Comparison of ENCODE assay signal across 23 mouse cellular contexts in the genomic region with DNA sequence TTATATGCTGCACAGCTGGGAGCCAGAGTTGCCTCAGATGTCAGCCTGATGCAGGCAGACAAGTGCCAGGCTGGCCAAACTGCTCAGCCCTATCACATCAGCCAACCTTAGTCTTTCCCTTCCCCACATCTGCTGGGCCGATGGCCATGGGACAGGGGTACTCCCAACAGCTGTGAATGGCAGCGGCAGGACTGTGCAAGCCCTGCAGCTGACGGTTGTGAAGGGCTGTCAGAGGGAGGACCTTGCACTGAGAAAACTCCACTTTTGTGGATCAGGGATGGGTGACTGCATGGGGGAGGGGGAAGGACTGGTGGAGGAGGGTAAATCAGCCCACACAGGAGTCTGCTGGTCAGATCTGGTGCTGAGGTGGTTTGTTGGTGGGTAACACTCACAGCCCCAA. TPM values are rescaled to one million over a fixed set of nuclear protein-coding genes. Genes with fewer than 3 reads are reported as not detected.
A peak's percentile ranks its signal among the peaks of the same experiment; 100 is the strongest.
DNase-seq lines count a peak whose midpoint lies in the region; ATAC-seq lines count a peak whose summit lies in the region.
"Had no signal": no experiment of that assay in that cellular context is flagged by ENCODE, and none has a peak within 500 bp of the region (broad histone marks: within the 10 kb centered on the region; RNA-seq: fewer than 3 reads in every experiment).

No protein-coding gene starts in this region.

- 59% methylated on average over 3 of the region's 3 CpGs for WGBS in midbrain, embryonic 10.5 days
- 37% methylated on average over 3 of the region's 3 CpGs for WGBS in midbrain, embryonic 14.5 days
- WGBS in midbrain, embryonic 15.5 days, result 41% methylated on average over 3 of the region's 3 CpGs
- 50% methylated on average over 3 of the region's 3 CpGs for WGBS in midbrain, embryonic 11.5 days

- DNase-seq in heart, adult 11 months, result peak; percentile 91
- no peak for DNase-seq in heart, adult 8-10 months (ENCODE audit: low spot score)
- DNase-seq in midbrain, embryonic 10.5 days (ENCODE audit: low spot score), result no peak
- no peak for DNase-seq in midbrain, embryonic 14.5 days
- no peak for DNase-seq in midbrain, embryonic 11.5 days (ENCODE audit: low spot score, missing footprints)
- DNase-seq in NIH3T3 (ENCODE audit: low read depth), result peak; percentile 50
- DNase-seq in layer of hippocampus, adult 18-20 months (ENCODE audit: low spot score in 2 of 2), result no peak
- DNase-seq: adrenal gland, adult 8-10 months; adrenal gland, postnatal 14 days; adrenal gland, postnatal 36 days; cerebellum, adult 11-12 months; cerebellum, adult 2 months; cerebellum, adult 9-10 months; cerebellum, postnatal 10 days; cerebellum, postnatal 25 days; forebrain, postnatal 0 days had no signal

- H3K4me3 ChIP-seq in midbrain, embryonic 10.5 days, result no peak overlapping the region
- no peak overlapping the region for H3K4me3 ChIP-seq in midbrain, embryonic 14.5 days (replicated peaks; ENCODE audit: low read depth, low read length)
- H3K4me3 ChIP-seq in midbrain, embryonic 15.5 days, result no peak overlapping the region
- no peak overlapping the region for H3K4me3 ChIP-seq in midbrain, embryonic 11.5 days (ENCODE audit: low read depth, low read length)
- H3K4me3 ChIP-seq: embryonic facial prominence, embryonic 13.5 days; forebrain, embryonic 13.5 days; forebrain, embryonic 15.5 days had no signal

- H3K9ac ChIP-seq in midbrain, embryonic 14.5 days (replicated peaks; ENCODE audit: low read length), result no peak overlapping the region
- no peak overlapping the region for H3K9ac ChIP-seq in midbrain, embryonic 15.5 days
- no peak overlapping the region for H3K9ac ChIP-seq in midbrain, embryonic 11.5 days (ENCODE audit: low read length)
- H3K9ac ChIP-seq: embryonic facial prominence, embryonic 13.5 days; forebrain, embryonic 13.5 days; forebrain, embryonic 15.5 days; forebrain, postnatal 0 days had no signal

- H3K4me2 ChIP-seq in midbrain, embryonic 14.5 days (ENCODE audit: low read length), result no peak overlapping the region
- H3K4me2 ChIP-seq in midbrain, embryonic 15.5 days, result no peak overlapping the region
- H3K4me2 ChIP-seq in midbrain, embryonic 11.5 days, result no peak overlapping the region
- H3K4me2 ChIP-seq: embryonic facial prominence, embryonic 13.5 days; forebrain, embryonic 13.5 days; forebrain, embryonic 15.5 days had no signal

- no peaks in the 10 kb centered on the region; the same call in 1 of the 2 replicates for H3K9me3 ChIP-seq in midbrain, embryonic 10.5 days (replicated peaks)
- H3K9me3 ChIP-seq in midbrain, embryonic 14.5 days (ENCODE audit: control insufficient read depth, low read length), result no peaks in the 10 kb centered on the region
- H3K9me3 ChIP-seq in midbrain, embryonic 15.5 days, result no peaks in the 10 kb centered on the region
- no peaks in the 10 kb centered on the region for H3K9me3 ChIP-seq in midbrain, embryonic 11.5 days (ENCODE audit: control insufficient read depth, low read length)
- H3K9me3 ChIP-seq: embryonic facial prominence, embryonic 13.5 days; forebrain, embryonic 15.5 days had no signal

- no peaks in the 10 kb centered on the region for H3K36me3 ChIP-seq in midbrain, embryonic 10.5 days
- no peaks in the 10 kb centered on the region for H3K36me3 ChIP-seq in midbrain, embryonic 14.5 days (ENCODE audit: control insufficient read depth, insufficient read depth, low read length)
- no peaks in the 10 kb centered on the region for H3K36me3 ChIP-seq in midbrain, embryonic 15.5 days (replicated peaks)
- no peaks in the 10 kb centered on the region for H3K36me3 ChIP-seq in midbrain, embryonic 11.5 days (ENCODE audit: control insufficient read depth, insufficient read depth, low read length)
- H3K36me3 ChIP-seq: embryonic facial prominence, embryonic 13.5 days; forebrain, embryonic 15.5 days had no signal

- H3K27me3 ChIP-seq in midbrain, embryonic 10.5 days (ENCODE audit: low read depth, poor library complexity, severe bottlenecking), result no peaks in the 10 kb centered on the region
- no peaks in the 10 kb centered on the region for H3K27me3 ChIP-seq in midbrain, embryonic 14.5 days (ENCODE audit: control insufficient read depth, insufficient read depth, low read length)
- no peaks in the 10 kb centered on the region for H3K27me3 ChIP-seq in midbrain, embryonic 15.5 days (replicated peaks)
- H3K27me3 ChIP-seq in midbrain, embryonic 11.5 days (ENCODE audit: control insufficient read depth, insufficient read depth, low read length), result no peaks in the 10 kb centered on the region

- 0 out of 2 replicates have a peak overlapping the region, but pooled peaks have one; percentile 2 for H3K27ac ChIP-seq in midbrain, embryonic 10.5 days (replicated peaks)
- H3K27ac ChIP-seq in midbrain, embryonic 14.5 days (replicated peaks; ENCODE audit: low read depth, low read length), result no peak overlapping the region
- 0 out of 2 replicates have a peak overlapping the region, but pooled peaks have one; percentile 51 for H3K27ac ChIP-seq in midbrain, embryonic 15.5 days
- H3K27ac ChIP-seq in midbrain, embryonic 11.5 days (ENCODE audit: low read depth, low read length), result no peak overlapping the region
- H3K27ac ChIP-seq: embryonic facial prominence, embryonic 13.5 days; forebrain, embryonic 13.5 days; forebrain, embryonic 15.5 days had no signal

- H3K4me1 ChIP-seq in midbrain, embryonic 10.5 days, result peaks cover 56% of the 10 kb centered on the region
- peaks cover 43% of the 10 kb centered on the region for H3K4me1 ChIP-seq in midbrain, embryonic 14.5 days (ENCODE audit: control insufficient read depth, insufficient read depth, low read length)
- peaks cover 48% of the 10 kb centered on the region for H3K4me1 ChIP-seq in midbrain, embryonic 15.5 days
- H3K4me1 ChIP-seq in midbrain, embryonic 11.5 days (ENCODE audit: control insufficient read depth, insufficient read depth, low read length), result peaks cover 14% of the 10 kb centered on the region

- no peak for ATAC-seq in midbrain, embryonic 14.5 days (ENCODE audit: low FRiP score, low TSS enrichment)
- ATAC-seq in midbrain, embryonic 15.5 days (replicated peaks), result no peak
- no peak for ATAC-seq in midbrain, embryonic 11.5 days (ENCODE audit: low FRiP score)
- ATAC-seq: activated CD4-positive, CD25-positive, alpha-beta regulatory T cell, adult 4 months; forebrain, embryonic 13.5 days; forebrain, embryonic 15.5 days; forebrain, postnatal 0 days; Patski had no signal

RNA-seq across cellular contexts. Expression of a gene that starts 22.4 kb away (rescaled TPM):
- 10 to 100 TPM; 25.8 to 30.2 (median 27.8) TPM for total RNA-seq in heart, adult 8-10 months (2022)
- 16.4 and 20.8 TPM in 2 replicates for polyA plus RNA-seq in midbrain, embryonic 10.5 days (2016; fragmentation: Nextera tagmentation; extraction: Ambion mirVana)
- 20.8 and 30.7 TPM in 2 replicates for polyA plus RNA-seq in midbrain, embryonic 14.5 days (2014; fragmentation: Nextera tagmentation; extraction: Ambion mirVana)
- 26.1 and 26.7 TPM in 2 replicates for polyA plus RNA-seq in midbrain, embryonic 15.5 days (2015; fragmentation: Nextera tagmentation; extraction: Ambion mirVana)
- polyA plus RNA-seq in midbrain, embryonic 11.5 days (2014; fragmentation: Nextera tagmentation; extraction: Ambion mirVana), result 13.2 and 16.3 TPM in 2 replicates
- total RNA-seq in layer of hippocampus, adult 18-20 months (2021), result 10 to 100 TPM; 43.2 to 45.7 TPM

RNA-seq across cellular contexts. Expression of a gene that starts 59.1 kb away (rescaled TPM):
- total RNA-seq in heart, adult 8-10 months (2022), result 1 to 10 TPM; 3.7 to 9.2 (median 4.8) TPM
- 0.29 TPM in 1 of 2 replicates, not detected in the other for polyA plus RNA-seq in midbrain, embryonic 10.5 days (2016; fragmentation: Nextera tagmentation; extraction: Ambion mirVana)
- polyA plus RNA-seq in midbrain, embryonic 14.5 days (2014; fragmentation: Nextera tagmentation; extraction: Ambion mirVana), result 0.20 and 0.36 TPM in 2 replicates
- polyA plus RNA-seq in midbrain, embryonic 15.5 days (2015; fragmentation: Nextera tagmentation; extraction: Ambion mirVana), result 0.21 and 0.40 TPM in 2 replicates
- polyA plus RNA-seq in midbrain, embryonic 11.5 days (2014; fragmentation: Nextera tagmentation; extraction: Ambion mirVana), result 0.07 and 0.48 TPM in 2 replicates
- total RNA-seq in layer of hippocampus, adult 18-20 months (2021), result under 1 TPM; 0.46 to 0.64 TPM
- total RNA-seq: forebrain, postnatal 0 days; MEL had no signal
- polyA plus RNA-seq: activated CD4-positive, CD25-positive, alpha-beta regulatory T cell, adult 4 months had no signal

Comparison
In these comparisons a context has a peak if more than half of its experiments do, and no peak if none do; other contexts are left out.
1. DNase-seq: peak in heart, adult 11 months (single experiment) and NIH3T3 (single experiment); none in heart, adult 8-10 months (single experiment), midbrain, embryonic 10.5 days (single experiment), midbrain, embryonic 14.5 days (single experiment), midbrain, embryonic 11.5 days (single experiment) and layer of hippocampus, adult 18-20 months (0 of 2).
2. H3K27ac ChIP-seq: peak in midbrain, embryonic 10.5 days (single experiment) and midbrain, embryonic 15.5 days (single experiment); none in midbrain, embryonic 14.5 days (single experiment) and midbrain, embryonic 11.5 days (single experiment).